Mouse (Mus musculus): ENCODE measurements around the gene Limch1.

The Limch1 gene

DNA sequence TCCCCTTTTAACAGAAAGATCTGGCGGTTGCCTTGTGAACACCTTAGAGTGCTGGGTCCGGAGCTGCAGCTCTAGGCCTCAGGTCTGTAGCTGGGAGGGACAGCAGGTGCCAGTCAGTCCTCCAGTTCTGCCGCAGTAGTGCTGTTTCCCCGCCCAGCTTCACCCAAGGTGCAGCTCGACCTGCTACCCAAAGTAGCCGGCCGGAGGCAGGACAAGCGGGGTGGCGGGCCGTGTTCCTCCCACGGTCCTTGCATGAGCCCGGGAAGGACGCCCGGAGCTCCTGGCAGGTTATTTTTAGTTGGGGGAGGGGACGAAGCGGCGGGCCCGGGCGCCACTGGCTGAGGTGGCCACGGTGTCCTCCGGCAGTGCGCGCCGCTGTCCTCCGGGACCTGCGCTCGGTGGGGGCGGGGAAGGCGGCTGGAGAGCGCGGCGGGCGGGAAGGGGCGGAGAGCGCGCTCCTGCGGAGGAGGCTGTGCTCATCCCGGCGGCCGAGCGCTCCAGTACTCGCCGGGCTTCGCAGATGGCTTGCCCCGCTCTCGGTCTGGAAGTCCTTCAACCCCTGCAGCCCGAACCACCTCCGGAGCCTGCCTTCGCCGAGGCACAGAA, at the start of gene Limch1:
Gene Limch1 (plus strand): TSS at position 438 of the 606 bp plus-strand sequence.
- peak; percentile 56 for DNase-seq (ENCODE audit: low read depth, low spot score)

- peak; percentile 59 for DNase-seq (ENCODE audit: low read depth, low spot score)
These were observed 48.5 kb upstream of the Limch1 start for GRCm38 (mm10) chr5:66697119-66697518.

DNA sequence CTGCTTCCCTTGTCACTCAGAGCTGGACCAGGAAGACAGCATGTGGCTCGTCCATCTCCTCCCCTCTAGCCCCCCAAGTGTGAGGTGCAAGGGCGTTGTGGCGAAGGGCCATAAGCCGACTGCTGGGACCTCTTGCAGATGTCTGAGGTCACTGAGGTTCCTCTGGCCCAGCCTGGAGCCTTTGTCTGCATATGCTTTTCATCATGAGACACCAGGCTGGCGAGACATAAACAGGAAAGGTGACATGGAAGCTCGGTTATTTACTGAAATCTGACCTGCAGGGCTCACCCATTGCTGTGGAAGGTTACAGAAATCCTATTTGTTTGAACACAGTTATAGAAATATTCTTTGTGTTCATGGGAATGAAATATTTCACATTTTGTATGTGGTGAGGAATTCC, 45.7 kb upstream of the Limch1 start:
- no peak for DNase-seq (ENCODE audit: low read depth, low spot score)

DNA sequence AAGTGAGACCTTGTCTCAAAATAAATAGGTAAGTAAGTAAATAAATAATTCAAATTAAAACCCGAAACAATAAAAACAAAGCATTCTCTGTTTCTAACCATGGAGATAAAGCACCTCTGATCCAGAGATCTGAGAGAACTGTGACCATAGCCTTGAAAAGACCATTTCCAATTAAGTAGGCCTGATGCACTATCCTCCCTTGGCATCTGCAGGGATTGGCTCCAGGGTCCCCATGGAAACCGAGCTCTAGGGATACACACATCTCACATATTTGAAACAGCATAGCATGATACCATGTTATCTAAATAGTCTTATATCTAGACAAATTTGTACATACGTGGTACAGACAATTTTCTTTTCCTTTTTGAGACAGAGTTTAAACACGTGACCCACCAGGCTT, 43.7 kb upstream of the Limch1 start:
- no peak for DNase-seq (ENCODE audit: low read depth, low spot score)

- no peak for DNase-seq (ENCODE audit: low read depth, low spot score)
These were observed 42.2 kb upstream of the Limch1 start for GRCm38 (mm10) chr5:66703317-66704004.

DNA sequence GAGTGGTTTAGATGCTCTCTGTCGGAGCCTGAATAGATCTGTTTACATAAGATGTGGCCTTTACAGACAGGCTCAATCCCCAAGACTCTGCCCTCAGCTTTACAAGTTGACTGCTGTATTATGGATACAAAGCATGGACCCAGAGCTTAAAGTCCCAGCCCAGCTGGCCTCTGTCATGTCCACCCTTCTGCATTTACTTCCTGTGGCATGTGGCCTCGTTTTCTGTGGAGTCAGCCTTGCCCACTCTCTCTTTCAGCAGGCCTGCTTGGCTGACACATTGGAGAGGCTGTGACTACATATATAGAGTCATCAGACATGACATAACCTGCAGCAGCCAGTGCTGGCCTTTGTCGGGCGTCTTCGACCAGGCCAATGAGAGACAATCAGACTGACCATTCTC, 37.8 kb upstream of the Limch1 start:
- DNase-seq (ENCODE audit: low read depth, low spot score) = no peak

- DNase-seq (ENCODE audit: low read depth, low spot score) = no peak
These were observed 35.1 kb upstream of the Limch1 start for GRCm38 (mm10) chr5:66710445-66711019.

DNA sequence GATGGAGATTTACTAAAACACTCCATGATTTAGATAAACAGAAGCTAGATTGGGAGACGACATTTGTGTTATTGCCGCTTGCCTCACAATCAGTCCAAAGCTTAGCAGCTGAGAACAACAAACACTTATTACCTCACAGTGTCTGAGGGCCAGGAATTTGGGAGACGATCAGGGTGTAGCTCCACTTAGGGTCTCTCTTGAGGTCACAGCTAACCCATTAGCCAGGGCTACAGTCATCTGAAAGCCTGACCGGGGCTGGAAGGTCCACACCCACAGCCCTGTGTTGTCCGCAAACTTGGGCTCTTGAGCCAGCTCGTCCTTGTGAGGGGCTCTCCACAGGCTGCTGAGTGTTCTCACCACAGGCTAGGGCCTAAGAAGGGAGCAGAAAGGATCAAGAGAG, 32.8 kb upstream of the Limch1 start:
- no peak for DNase-seq (ENCODE audit: low read depth, low spot score)

DNA sequence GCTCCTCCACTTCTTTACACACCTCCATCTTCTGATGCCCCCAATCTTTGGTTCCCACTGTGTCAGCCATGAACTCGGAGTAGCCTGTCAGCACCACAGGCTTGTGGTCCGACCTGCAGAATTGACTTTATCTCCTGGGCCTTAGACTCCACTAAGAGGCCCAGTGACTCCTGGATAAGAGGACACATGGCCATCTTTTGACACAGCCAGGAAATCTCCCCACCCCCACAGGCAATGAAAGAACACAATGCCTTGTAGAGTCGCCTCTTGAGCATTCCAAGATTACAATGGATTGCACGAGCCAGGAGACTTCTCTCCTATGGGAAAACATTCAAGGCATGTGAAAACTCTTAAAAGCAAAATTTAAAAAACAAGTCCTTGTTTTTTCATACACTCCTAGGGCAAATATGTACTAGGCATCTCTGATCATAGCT, 30.1 kb upstream of the Limch1 start:
- DNase-seq (ENCODE audit: low read depth, low spot score) = no peak

- no peak for DNase-seq (ENCODE audit: low read depth, low spot score)
These were observed 27.7 kb upstream of the Limch1 start for GRCm38 (mm10) chr5:66717931-66718330.

DNA sequence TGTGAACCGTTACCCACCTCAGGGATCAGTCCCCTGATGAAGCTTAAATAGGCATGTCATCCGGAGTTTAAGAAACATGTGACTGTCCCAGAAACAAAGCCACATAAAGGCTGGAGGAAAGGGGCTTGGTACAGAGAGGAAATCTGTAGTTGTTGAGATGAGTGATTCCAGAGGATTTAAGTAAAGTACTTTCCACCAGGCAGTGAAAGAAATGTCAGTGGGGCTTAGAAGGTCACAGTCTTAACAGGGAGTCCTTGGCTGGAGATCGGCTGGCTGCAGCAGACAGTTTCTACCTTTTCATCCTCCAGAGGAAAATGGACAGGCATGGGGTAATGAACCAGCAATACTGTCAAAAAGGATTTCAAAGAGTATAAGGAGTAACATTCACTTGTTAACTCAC, 27.2 kb upstream of the Limch1 start:
- DNase-seq (ENCODE audit: low read depth, low spot score) = no peak

- DNase-seq (ENCODE audit: low read depth, low spot score) = no peak
These were observed 26.7 kb upstream of the Limch1 start for GRCm38 (mm10) chr5:66718880-66719279.

GRCm38 (mm10) chr5:66720921-66721320, 24.7 kb upstream of the Limch1 start:
- no peak for DNase-seq (ENCODE audit: low read depth, low spot score)

DNA sequence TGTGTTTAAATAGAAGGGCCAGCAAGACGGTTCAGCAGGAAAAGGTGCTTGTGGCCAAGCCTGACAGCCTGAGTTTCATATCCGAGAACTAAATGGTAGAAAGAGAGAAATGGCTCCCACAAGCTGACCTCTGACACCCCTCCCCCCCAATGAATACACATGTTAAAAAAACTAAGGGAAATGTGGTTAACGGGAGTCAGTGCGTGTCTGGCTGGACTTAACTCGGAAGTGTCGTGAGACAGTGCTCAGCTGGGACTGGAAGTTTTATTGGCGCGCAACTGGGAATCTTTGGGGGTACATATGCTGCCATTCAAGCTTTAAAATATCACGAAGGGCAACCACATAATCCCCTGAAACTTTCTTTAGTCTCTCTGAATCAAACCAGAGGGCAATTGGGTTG, 23.0 kb upstream of the Limch1 start:
- DNase-seq (ENCODE audit: low read depth, low spot score) = no peak

DNA sequence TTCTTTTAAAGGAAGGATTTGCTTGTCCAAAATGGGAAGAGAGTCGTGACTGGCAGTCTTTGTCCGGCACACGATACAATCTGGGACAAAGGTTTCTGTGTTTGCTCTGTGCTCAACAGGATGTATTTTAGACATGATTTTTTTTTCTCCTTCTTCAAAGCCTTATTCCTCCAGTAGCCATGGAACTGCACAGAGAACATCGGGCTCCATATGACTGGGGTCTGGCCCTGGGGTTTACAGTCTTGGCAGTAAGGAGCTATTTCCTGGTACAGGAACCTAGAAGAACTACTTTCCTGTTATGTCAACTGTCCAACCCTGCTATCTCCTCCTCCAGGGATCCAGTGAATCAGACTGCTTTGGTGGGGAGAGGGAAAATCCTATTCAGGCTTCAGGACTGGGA, 22.6 kb upstream of the Limch1 start:
- no peak for DNase-seq (ENCODE audit: low read depth, low spot score)

- DNase-seq (ENCODE audit: low read depth, low spot score) = no peak
These were observed 22.0 kb upstream of the Limch1 start for GRCm38 (mm10) chr5:66723626-66724025.

DNA sequence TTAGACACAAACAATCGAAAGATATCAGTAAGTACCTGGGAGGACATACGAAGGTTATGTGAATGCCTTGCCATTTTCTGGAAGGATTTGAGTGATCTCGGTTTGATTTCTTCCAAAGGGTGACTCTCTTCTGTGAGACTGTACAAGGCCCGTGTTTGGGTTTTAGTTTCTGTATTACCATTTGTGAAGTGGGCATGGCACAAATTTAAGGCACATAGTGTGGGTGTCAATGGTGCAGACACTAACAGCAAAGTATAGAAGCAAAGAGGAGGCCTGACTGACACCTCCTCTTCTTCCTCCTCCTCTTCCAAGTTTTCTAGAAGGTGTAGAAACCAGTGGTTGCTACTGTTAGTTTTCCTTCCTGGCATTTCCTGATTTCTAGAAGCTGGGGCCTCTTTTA, 16.3 kb upstream of the Limch1 start:
- no peak for DNase-seq (ENCODE audit: low read depth, low spot score)

DNA sequence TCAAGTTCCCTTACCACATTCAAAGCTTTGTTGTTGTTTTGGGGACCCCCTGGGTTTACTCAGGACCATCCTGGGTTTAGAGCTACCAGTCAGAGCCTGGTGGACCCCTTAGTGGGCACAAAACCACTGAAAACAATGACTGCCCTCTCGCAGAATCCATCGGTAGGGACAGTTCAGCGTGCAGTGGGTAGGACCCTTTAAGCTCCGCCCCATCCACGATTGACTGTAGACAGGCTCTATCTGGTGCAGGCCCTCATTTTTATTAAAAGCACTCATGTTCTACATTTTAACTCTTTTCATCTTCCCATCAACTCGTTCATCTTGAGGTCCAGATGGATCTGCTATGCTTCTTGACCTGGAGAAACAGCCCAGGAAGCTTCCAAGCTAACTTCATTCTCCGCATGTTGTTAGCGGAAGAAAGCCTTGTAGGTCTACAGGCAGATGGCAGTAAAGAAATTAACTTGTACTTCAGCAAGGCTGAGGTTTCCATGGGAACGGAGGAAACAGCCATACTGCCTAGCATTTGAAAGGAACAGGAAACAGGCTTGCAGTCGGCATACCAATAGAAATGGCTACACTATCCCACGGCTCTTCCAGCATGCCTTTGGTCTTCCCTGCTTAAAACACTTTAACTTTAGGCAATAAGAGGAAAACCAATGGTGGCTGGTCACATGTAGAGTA, 14.9 kb upstream of the Limch1 start:
- DNase-seq (ENCODE audit: low read depth, low spot score) = no peak

DNA sequence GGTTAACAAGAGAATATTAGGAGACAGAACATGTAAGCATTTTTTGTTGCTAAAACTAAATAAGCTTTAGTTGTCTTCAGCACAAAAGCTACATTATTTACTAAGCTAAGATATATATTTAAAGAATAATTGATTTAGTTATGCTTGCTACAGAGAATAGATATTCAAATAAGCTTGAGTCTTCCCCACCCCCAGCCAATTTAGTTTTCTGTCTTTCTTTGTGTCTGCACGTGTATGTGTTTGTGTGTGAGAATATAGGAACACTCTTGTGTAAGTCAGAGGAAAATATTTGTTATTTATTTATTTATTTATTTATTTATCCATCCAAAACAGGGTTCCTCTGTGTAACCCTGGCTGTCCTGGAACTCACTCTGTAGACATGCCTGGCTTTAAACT, 14.3 kb upstream of the Limch1 start:
- DNase-seq (ENCODE audit: low read depth, low spot score) = no peak

GRCm38 (mm10) chr5:66733556-66733955, 12.1 kb upstream of the Limch1 start:
- DNase-seq (ENCODE audit: low read depth, low spot score) = no peak

DNA sequence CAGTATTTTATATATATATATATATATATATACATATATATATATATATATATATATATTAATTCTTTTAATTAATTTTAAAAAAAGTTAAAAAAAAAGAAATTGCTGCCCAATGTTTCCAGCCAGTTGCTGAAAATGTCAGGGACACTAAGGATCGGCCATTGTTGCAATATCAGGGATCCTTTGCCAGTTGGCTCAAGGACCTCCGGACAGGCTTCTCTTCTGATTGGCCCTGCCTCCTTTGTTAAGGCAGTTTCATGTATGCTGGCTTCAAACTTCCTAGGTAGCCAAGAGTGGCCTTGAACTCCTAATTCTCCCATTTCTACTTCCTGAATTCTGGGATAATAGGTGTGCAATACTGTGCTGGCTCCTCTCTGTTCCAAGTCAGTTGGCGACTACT, 6.3 kb upstream of the Limch1 start:
- no peak for DNase-seq (ENCODE audit: low read depth, low spot score)

GRCm38 (mm10) chr5:66745996-66746681, 512 bp downstream of the Limch1 start:
- peak; percentile 40 for DNase-seq (ENCODE audit: low read depth, low spot score)
